Mouse (Mus musculus) left cerebral cortex, adult 9 months (tissue): ENCODE data around the gene Ttll11.

Source experiments
- DNase-seq, 2 experiments: peaks; one replicate each; pipeline ENCODE4 v3.0.0; 2022; ENCODE audit warnings: low spot score in 2 of 2

The Ttll11 gene

GRCm38 (mm10) chr2:35728633-35729032, 251.1 kb downstream of the Ttll11 start:
- peak in 1 of 2 experiments; percentile 49 for DNase-seq

- DNase-seq = no peak
Observed at GRCm38 (mm10) chr2:35723691-35724090, 256.0 kb downstream of the Ttll11 start.

- DNase-seq = no peak
Observed at GRCm38 (mm10) chr2:35723267-35723666, 256.4 kb downstream of the Ttll11 start.

- DNase-seq = no peak
Observed at GRCm38 (mm10) chr2:35722821-35723220, 256.9 kb downstream of the Ttll11 start.

GRCm38 (mm10) chr2:35720956-35721355, 258.8 kb downstream of the Ttll11 start:
- no peak for DNase-seq

GRCm38 (mm10) chr2:35720550-35720949, 259.2 kb downstream of the Ttll11 start:
- no peak for DNase-seq

GRCm38 (mm10) chr2:35720104-35720503, 259.6 kb downstream of the Ttll11 start:
- peak in 1 of 2 experiments; percentile 43 for DNase-seq

- DNase-seq = no peak
Observed at GRCm38 (mm10) chr2:35719230-35720005, 260.3 kb downstream of the Ttll11 start.

- DNase-seq = no peak
Observed at GRCm38 (mm10) chr2:35718662-35719061, 261.1 kb downstream of the Ttll11 start.

GRCm38 (mm10) chr2:35718003-35718500, 261.7 kb downstream of the Ttll11 start:
- DNase-seq = no peak

GRCm38 (mm10) chr2:35716175-35716574, 263.5 kb downstream of the Ttll11 start:
- no peak for DNase-seq

GRCm38 (mm10) chr2:35715485-35715884, 264.2 kb downstream of the Ttll11 start:
- no peak for DNase-seq

- DNase-seq = peak in 1 of 2 experiments; percentile 28
Observed at GRCm38 (mm10) chr2:35714742-35715167, 265.0 kb downstream of the Ttll11 start.

GRCm38 (mm10) chr2:35713460-35713859, 266.3 kb downstream of the Ttll11 start:
- no peak for DNase-seq

GRCm38 (mm10) chr2:35712611-35713010, 267.1 kb downstream of the Ttll11 start:
- DNase-seq = no peak

GRCm38 (mm10) chr2:35703241-35703640, 276.5 kb downstream of the Ttll11 start:
- DNase-seq = no peak

- no peak for DNase-seq
Observed at GRCm38 (mm10) chr2:35702608-35703007, 277.1 kb downstream of the Ttll11 start.

- DNase-seq = no peak
Observed at GRCm38 (mm10) chr2:35702001-35702400, 277.7 kb downstream of the Ttll11 start.
